8 mouse cellular contexts compared by ENCODE assay signal in genomic region chr12:70345531-70346138, GRCm38 (mm10). TPM values are rescaled to one million over a fixed set of nuclear protein-coding genes. Genes with fewer than 3 reads are reported as not detected.
DNase-seq lines count a peak whose midpoint lies in the region; ATAC-seq and TF ChIP-seq lines count a peak whose summit lies in the region.

No protein-coding gene starts in this region.

- peak; percentile 1 for DNase-seq in kidney, postnatal 14 days
- DNase-seq in kidney, adult 2 months, result no peak
- no peak for DNase-seq in forebrain, embryonic 10.5 days (ENCODE audit: extremely low spot score, low spot score)
- DNase-seq in midbrain, embryonic 14.5 days, result peak; percentile 70
- DNase-seq in adrenal gland, postnatal 25 days, result no peak
- no peak for DNase-seq in urinary bladder, postnatal 25 days (ENCODE audit: low spot score)
- no peak for DNase-seq in embryo, embryonic 11 days

- H3K4me3 ChIP-seq in kidney, adult 2 months (ENCODE audit: insufficient read depth, low read depth, low read length), result no peak overlapping the region
- H3K4me3 ChIP-seq in forebrain, embryonic 10.5 days, result peak overlapping the region; percentile 72
- H3K4me3 ChIP-seq in intestine, embryonic 15.5 days (replicated peaks), result peak overlapping the region; percentile 54; the same call in 1 of the 2 replicates
- H3K4me3 ChIP-seq in midbrain, embryonic 14.5 days (replicated peaks; ENCODE audit: low read depth, low read length), result peak overlapping the region; percentile 79

- H3K27ac ChIP-seq in kidney, adult 2 months (ENCODE audit: insufficient read depth, low read depth, low read length), result no peak overlapping the region
- peak overlapping the region; percentile 92 for H3K27ac ChIP-seq in forebrain, embryonic 10.5 days
- H3K27ac ChIP-seq in intestine, embryonic 15.5 days, result no peak overlapping the region
- H3K27ac ChIP-seq in midbrain, embryonic 14.5 days (replicated peaks; ENCODE audit: low read depth, low read length), result peak overlapping the region; percentile 98

- no peaks in the 10 kb centered on the region; the same call in none of the 2 replicates for H3K27me3 ChIP-seq in kidney, adult 2 months (replicated peaks; ENCODE audit: control insufficient read depth, insufficient read depth, low read length)
- peaks cover 37% of the 10 kb centered on the region for H3K27me3 ChIP-seq in forebrain, embryonic 10.5 days (ENCODE audit: poor library complexity, severe bottlenecking)
- peaks cover 24% of the 10 kb centered on the region for H3K27me3 ChIP-seq in intestine, embryonic 15.5 days (replicated peaks)
- H3K27me3 ChIP-seq in midbrain, embryonic 14.5 days (ENCODE audit: control insufficient read depth, insufficient read depth, low read length), result no peaks in the 10 kb centered on the region

- 36% methylated on average over 16 of the region's 16 CpGs for WGBS in kidney, adult 2 months
- WGBS in forebrain, embryonic 10.5 days, result 32% methylated on average over 16 of the region's 16 CpGs
- WGBS in intestine, embryonic 15.5 days, result 32% methylated on average over 16 of the region's 16 CpGs
- 18% methylated on average over 16 of the region's 16 CpGs for WGBS in midbrain, embryonic 14.5 days

- H3K36me3 ChIP-seq in kidney, adult 2 months (ENCODE audit: control insufficient read depth, insufficient read depth, low read length), result no peaks in the 10 kb centered on the region
- no peaks in the 10 kb centered on the region for H3K36me3 ChIP-seq in forebrain, embryonic 10.5 days (replicated peaks)
- H3K36me3 ChIP-seq in intestine, embryonic 15.5 days, result no peaks in the 10 kb centered on the region
- H3K36me3 ChIP-seq in midbrain, embryonic 14.5 days (ENCODE audit: control insufficient read depth, insufficient read depth, low read length), result no peaks in the 10 kb centered on the region

- H3K9me3 ChIP-seq in forebrain, embryonic 10.5 days, result no peaks in the 10 kb centered on the region
- H3K9me3 ChIP-seq in intestine, embryonic 15.5 days, result no peaks in the 10 kb centered on the region
- H3K9me3 ChIP-seq in midbrain, embryonic 14.5 days (ENCODE audit: control insufficient read depth, low read length), result no peaks in the 10 kb centered on the region

- no peak for TF ChIP-seq POLR2A in kidney, adult 2 months (IDR thresholded peaks at IDR 0.05; ENCODE audit: low read depth, low read length)

- TF ChIP-seq CTCF in kidney, adult 2 months (conservative IDR thresholded peaks at IDR 0.05; ENCODE audit: insufficient read depth, insufficient read length, low read depth, low read length), result no peak

- H3K4me1 ChIP-seq in kidney, adult 2 months (ENCODE audit: control insufficient read depth, insufficient read depth, low read length), result no peaks in the 10 kb centered on the region
- peaks cover 32% of the 10 kb centered on the region for H3K4me1 ChIP-seq in forebrain, embryonic 10.5 days
- peaks cover 17% of the 10 kb centered on the region for H3K4me1 ChIP-seq in intestine, embryonic 15.5 days (replicated peaks)
- H3K4me1 ChIP-seq in midbrain, embryonic 14.5 days (ENCODE audit: control insufficient read depth, insufficient read depth, low read length), result peaks cover 45% of the 10 kb centered on the region

- no peak overlapping the region for H3K9ac ChIP-seq in intestine, embryonic 15.5 days
- peak overlapping the region; percentile 86 for H3K9ac ChIP-seq in midbrain, embryonic 14.5 days (replicated peaks; ENCODE audit: low read length)

- H3K4me2 ChIP-seq in intestine, embryonic 15.5 days (replicated peaks), result peak overlapping the region; percentile 96
- H3K4me2 ChIP-seq in midbrain, embryonic 14.5 days (ENCODE audit: low read length), result peak overlapping the region; percentile 89

- no peak for ATAC-seq in intestine, embryonic 15.5 days
- ATAC-seq in midbrain, embryonic 14.5 days (ENCODE audit: low FRiP score, low TSS enrichment), result peak; percentile 6; the same call in 1 of the 2 replicates

RNA-seq across cellular contexts. Expression of gene Trim9, which starts 1.8 kb away (rescaled TPM):
- polyA plus RNA-seq in kidney, adult 2 months (2012; rRNA removed), result 0.15 and 0.19 TPM in 2 replicates
- polyA plus RNA-seq in forebrain, embryonic 10.5 days (2016; fragmentation: Nextera tagmentation; extraction: Ambion mirVana), result 8.7 and 10.1 TPM in 2 replicates
- 1.5 and 1.7 TPM in 2 replicates for polyA plus RNA-seq in intestine, embryonic 15.5 days (2015; fragmentation: Nextera tagmentation; extraction: Ambion mirVana)
- 65.2 and 77.0 TPM in 2 replicates for polyA plus RNA-seq in midbrain, embryonic 14.5 days (2014; fragmentation: Nextera tagmentation; extraction: Ambion mirVana)
- 1.5 and 2.3 TPM in 2 replicates for total RNA-seq in adrenal gland, postnatal 25 days (2021)

Comparison
In these comparisons a context has a peak if more than half of its experiments do, and no peak if none do; other contexts are left out.
1. DNase-seq: peak in kidney, postnatal 14 days (single experiment) and midbrain, embryonic 14.5 days (single experiment); none in kidney, adult 2 months (single experiment), forebrain, embryonic 10.5 days (single experiment), adrenal gland, postnatal 25 days (single experiment), urinary bladder, postnatal 25 days (single experiment) and embryo, embryonic 11 days (single experiment).
2. H3K27ac ChIP-seq: peak in forebrain, embryonic 10.5 days (single experiment) and midbrain, embryonic 14.5 days (single experiment); none in kidney, adult 2 months (single experiment) and intestine, embryonic 15.5 days (single experiment).